Mouse (Mus musculus) limb, embryonic 15.5 days (tissue): ENCODE measurements around the gene Masp2. TPM values are rescaled to one million over a fixed set of nuclear protein-coding genes. Genes with fewer than 3 reads are reported as not detected.

Experiments used
- ATAC-seq: fragments of 200-750 bp; cut with Nextera tagmentation; 2 replicates; pipeline ENCODE4 v1.8.0; 2017; ENCODE audit warnings: low read depth, moderate TSS enrichment; ENCODE audit not compliant: insufficient number of reproducible peaks, low FRiP score, low TSS enrichment
- H3K27ac ChIP-seq: fragments of 300-500 bp; sonication (generic); 2 replicates; pipeline ENCODE4 v1.5.1; 2015; ENCODE audit warnings: moderate library complexity, mild to moderate bottlenecking, inconsistent platforms
- H3K27me3 ChIP-seq: fragments of 300-500 bp; sonication (generic); 2 replicates; pipeline ENCODE4 v1.6.1; 2015; ENCODE audit warnings: inconsistent platforms
- H3K36me3 ChIP-seq: fragments of 300-500 bp; sonication (generic); 2 replicates; pipeline ENCODE4 v1.6.1; 2015; ENCODE audit warnings: inconsistent platforms
- H3K4me1 ChIP-seq: fragments of 300-500 bp; sonication (generic); 2 replicates; pipeline ENCODE4 v1.6.1; 2015; ENCODE audit warnings: inconsistent platforms
- H3K4me2 ChIP-seq: fragments of 300-500 bp; sonication (generic); 2 replicates; pipeline ENCODE4 v1.6.1; 2015; ENCODE audit warnings: mild to moderate bottlenecking, inconsistent platforms
- H3K4me3 ChIP-seq: fragments of 300-500 bp; sonication (generic); 2 replicates; pipeline ENCODE4 v1.5.1; 2015; ENCODE audit warnings: mild to moderate bottlenecking, inconsistent platforms
- H3K9ac ChIP-seq: fragments of 300-500 bp; sonication (generic); 2 replicates; pipeline ENCODE4 v1.6.1; 2015; ENCODE audit warnings: inconsistent platforms
- H3K9me3 ChIP-seq: fragments of 300-500 bp; sonication (generic); 2 replicates; pipeline ENCODE4 v1.6.1; 2016; ENCODE audit warnings: inconsistent platforms
- WGBS: fragments of 180-500 bp; shearing (Covaris S2); methylation state at CpG from one replicate; pipeline ENCODE4 v1.1.7; 2015; 5-methylcytosine and 5-hydroxymethylcytosine counted together
- polyA plus RNA-seq: library from polyadenylated mRNA; unstranded; fragments of >200 nt; fragmentation: Nextera tagmentation; extraction: Ambion mirVana; gene quantifications from 2 replicates; pipeline ENCODE4 v1.2.1, GENCODE M21; 2015

Masp2 gene
- polyA plus RNA-seq, 1 experiment from 2014 or later = 0.45 TPM

DNA sequence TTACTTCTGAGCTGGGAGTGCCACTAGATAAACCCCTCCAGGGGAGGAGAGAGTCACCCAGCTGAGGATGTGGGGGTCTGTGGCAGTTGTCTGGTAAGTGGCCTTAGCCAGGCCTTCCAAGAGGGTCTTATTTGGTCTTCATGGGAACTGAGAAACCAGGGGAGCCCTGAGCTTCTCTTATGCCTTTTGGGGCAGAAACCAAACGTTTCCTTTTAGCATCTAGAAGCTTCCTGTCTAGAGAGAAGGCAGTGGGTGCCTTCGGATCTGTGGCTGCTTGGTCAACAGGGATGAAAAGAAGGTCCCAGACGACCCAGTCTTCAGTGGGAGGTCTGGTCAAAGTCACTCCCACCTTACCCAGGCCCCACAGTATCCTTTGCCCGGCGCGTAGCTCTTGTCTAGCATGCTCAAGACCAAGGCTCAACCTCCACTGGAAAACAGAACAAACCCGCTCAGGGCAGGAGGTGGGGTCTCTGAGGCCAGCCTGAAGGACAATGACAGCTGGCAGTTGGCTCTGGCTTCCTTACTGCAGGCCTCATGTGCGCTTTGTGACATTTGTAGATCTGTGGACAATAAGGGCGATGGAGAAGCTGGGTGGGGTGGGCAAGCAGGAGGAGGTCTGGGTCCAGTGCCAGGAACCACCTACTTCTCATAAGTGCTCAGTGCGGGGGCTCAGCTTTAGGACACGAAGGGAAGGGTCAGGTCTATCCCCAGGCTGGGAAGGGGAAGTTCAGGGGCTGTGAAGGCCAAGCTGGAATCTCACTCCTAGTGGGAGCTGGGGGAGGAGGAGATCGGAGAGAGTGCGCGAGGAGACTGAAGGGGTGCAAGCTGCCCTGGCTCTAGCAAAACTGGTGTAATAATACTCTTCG is 41.2 kb downstream of the Masp2 start, which contains the start of gene Gm572:
TSS of gene Gm572 (plus strand) at position 27 of the 866 bp plus-strand sequence.
- Histone ChIP-seq H3K4me3 (peak within 1 kb of the TSS; percentile 12; the same call in 1 of the 2 replicates), H3K27me3 (no peaks in the 10 kb centered on the region), H3K4me1 (peaks cover 8% of the 10 kb centered on the region; the same call in 1 of the 2 replicates), H3K36me3 (no peaks in the 10 kb centered on the region), H3K27ac (no peak within 1 kb of the TSS), H3K4me2 (peak within 1 kb of the TSS; percentile 34), H3K9me3 (no peaks in the 10 kb centered on the region), H3K9ac (no peak within 1 kb of the TSS)
- WGBS = 59% methylated on average over 15 of the region's 15 CpGs
- peak; percentile 55 for ATAC-seq

DNA sequence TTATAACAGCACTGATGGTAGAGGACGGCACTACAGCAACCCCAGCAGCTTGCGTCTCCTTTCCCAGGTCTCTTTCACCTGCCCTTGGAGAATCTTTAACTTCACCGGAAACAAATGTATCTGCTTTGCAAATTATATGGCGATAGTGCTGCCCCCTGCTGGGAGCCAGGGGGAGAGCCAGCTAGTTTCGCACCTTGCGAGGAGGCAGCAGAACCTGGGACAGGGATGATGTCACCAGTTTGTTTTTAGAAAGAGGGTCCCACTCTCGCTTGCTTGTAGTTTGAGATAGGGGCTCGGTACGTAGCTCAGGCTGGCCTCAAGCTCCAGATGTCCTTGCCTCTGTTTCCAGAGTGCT is 41.8 kb downstream of the Masp2 start:
- Histone ChIP-seq H3K27ac (no peak overlapping the region), H3K36me3 (no peaks in the 10 kb centered on the region), H3K4me3 (peak overlapping the region; percentile 12; the same call in 1 of the 2 replicates), H3K4me2 (peak overlapping the region; percentile 34), H3K4me1 (peaks cover 8% of the 10 kb centered on the region; the same call in 1 of the 2 replicates), H3K27me3 (no peaks in the 10 kb centered on the region), H3K9me3 (no peaks in the 10 kb centered on the region), H3K9ac (no peak overlapping the region)
- no peak for ATAC-seq
- 6% methylated on average over 9 of the region's 9 CpGs for WGBS

DNA sequence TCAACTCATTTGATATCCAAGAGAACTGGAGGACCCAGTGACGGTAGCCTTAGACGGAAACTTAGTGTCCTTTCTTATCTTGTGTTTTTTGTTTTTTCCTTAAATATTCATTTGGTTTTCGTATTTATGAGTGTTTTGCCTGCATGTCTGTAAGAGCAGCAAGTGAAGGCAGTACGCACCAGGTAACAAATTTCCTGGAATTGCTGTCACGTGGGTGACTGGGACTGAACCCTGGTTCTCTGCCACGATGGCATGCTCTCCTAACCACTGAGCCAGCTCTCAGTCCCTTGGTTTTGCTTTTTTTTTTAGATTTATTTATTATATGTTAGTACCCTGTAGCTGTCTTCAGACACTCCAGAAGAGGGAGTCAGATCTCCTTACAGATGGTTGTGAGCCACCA is 42.6 kb downstream of the Masp2 start:
- Histone ChIP-seq H3K27me3 (no peaks in the 10 kb centered on the region), H3K9ac (no peak overlapping the region), H3K4me2 (no peak overlapping the region), H3K27ac (no peak overlapping the region), H3K36me3 (no peaks in the 10 kb centered on the region), H3K4me3 (no peak overlapping the region), H3K9me3 (no peaks in the 10 kb centered on the region), H3K4me1 (peaks cover 8% of the 10 kb centered on the region; the same call in 1 of the 2 replicates)
- WGBS = 87% methylated on average over 6 of the region's 6 CpGs
- ATAC-seq = no peak

DNA sequence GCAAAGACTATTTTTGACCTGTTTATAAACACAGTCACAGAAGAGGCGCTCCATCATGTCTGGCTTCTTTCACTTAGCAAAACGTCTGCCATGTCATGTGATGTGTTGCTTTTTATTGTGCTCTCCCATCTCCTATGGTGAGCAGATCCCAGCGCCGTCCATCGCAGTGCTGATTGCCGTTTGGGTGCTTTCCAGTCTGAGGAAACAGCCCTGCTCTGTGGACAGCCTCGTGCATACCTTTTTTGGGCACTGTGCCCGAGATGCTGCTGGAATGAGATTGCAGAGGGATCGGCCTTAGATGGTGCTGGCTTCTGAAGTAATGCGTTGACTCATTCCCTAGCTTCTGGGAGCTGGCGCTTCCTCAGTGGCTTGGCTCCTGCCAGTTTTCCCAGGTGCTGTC is 44.3 kb downstream of the Masp2 start:
- H3K4me2 ChIP-seq = no peak overlapping the region
- no peaks in the 10 kb centered on the region for H3K36me3 ChIP-seq
- H3K9me3 ChIP-seq = no peaks in the 10 kb centered on the region
- ATAC-seq = no peak
- H3K27ac ChIP-seq = no peak overlapping the region
- peaks cover 8% of the 10 kb centered on the region; the same call in 1 of the 2 replicates for H3K4me1 ChIP-seq
- whole genome bisulfite sequencing = 48% methylated on average over 11 of the region's 11 CpGs
- no peak overlapping the region for H3K4me3 ChIP-seq
- no peak overlapping the region for H3K9ac ChIP-seq
- H3K27me3 ChIP-seq = no peaks in the 10 kb centered on the region

DNA sequence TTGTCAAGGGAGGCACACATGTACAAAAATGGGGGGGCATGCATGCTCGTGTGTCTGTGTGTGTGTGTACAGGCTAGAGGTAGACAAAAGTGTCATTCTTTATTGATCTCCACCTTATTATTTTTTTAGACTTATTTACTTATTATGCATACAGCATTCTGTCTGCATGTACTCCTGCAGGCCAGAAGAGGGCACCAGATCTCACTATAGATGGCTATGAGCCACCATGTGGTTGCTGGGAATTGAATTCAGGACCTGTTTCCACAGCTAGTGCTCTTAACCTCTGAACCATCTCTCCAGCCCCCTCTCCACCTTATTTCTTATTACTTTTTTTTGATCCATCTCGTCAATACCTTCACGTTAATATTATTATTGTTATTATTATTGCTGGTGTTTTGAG is 47.0 kb downstream of the Masp2 start:
- Histone ChIP-seq H3K9me3 (no peaks in the 10 kb centered on the region), H3K27me3 (no peaks in the 10 kb centered on the region)
- WGBS = 67% methylated on average over 3 of the region's 3 CpGs

DNA sequence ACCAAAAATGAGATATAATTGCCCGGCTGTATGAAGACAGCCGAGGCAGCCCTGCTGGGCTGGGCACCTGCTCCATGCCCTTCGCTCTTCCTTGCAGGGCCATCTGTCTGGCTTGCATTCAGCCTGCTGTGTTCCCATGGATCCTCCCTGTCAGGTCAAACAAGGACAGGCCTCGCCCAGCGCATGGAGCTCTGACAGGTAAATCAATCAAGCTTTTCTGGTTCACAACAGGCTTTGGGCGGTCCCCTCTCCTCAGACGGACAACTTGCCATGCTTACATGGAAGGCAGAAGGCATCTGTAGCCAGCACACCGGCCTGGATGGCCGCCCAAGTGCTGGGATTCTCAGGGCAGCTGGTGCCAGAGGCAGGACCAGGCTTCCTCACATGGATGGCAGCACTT is 48.7 kb downstream of the Masp2 start:
- Histone ChIP-seq H3K27me3 (no peaks in the 10 kb centered on the region), H3K36me3 (no peaks in the 10 kb centered on the region), H3K4me2 (no peak overlapping the region), H3K27ac (no peak overlapping the region), H3K9me3 (no peaks in the 10 kb centered on the region), H3K4me3 (no peak overlapping the region), H3K9ac (no peak overlapping the region), H3K4me1 (no peaks in the 10 kb centered on the region)
- 68% methylated on average over 9 of the region's 9 CpGs for WGBS
- ATAC-seq = no peak

More for the DNA sequence above, 47.0 kb downstream of the Masp2 start:
- Histone ChIP-seq H3K4me3 (no peak overlapping the region), H3K27ac (no peak overlapping the region), H3K4me1 (peaks cover under 1% of the 10 kb centered on the region; the same call in 1 of the 2 replicates), H3K4me2 (no peak overlapping the region), H3K36me3 (no peaks in the 10 kb centered on the region), H3K9ac (no peak overlapping the region)
- no peak for ATAC-seq

DNA sequence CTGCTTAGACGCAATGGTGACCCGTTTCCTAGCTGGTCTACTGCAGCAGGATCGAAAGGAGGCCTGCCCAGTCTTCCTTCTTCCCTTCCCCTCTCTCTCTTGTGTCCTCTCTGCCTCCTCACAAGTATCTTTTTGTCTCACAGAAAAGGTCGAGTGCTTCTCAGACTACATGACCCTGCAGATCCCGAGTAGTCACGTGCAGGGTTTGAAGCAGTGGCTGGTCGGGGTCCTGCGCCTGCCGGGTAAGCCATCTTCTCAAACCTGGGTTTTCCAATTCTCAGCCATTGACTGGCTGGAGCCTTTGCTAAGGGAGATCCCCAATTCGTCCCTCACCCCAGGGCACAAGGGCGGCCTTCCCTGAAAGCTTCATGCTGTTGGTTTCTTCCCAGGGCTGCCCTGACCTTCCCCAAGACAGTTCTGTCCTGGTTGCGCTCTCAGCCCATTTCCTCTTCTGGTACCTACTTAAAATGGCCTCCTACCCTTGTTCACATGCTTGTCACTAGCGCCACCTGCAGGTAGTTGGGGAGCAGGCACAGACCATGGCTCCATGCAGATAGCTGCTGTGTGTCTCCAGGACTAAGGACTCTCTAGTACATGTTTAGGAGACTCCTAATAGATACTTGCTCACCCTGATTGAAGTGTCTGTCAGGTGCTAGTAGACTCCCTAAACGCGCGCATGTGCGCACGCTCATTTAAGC is 52.5 kb downstream of the Masp2 start:
- H3K27me3 ChIP-seq = no peaks in the 10 kb centered on the region
- 87% methylated on average over 18 of the region's 18 CpGs for WGBS
- H3K4me1 ChIP-seq = no peaks in the 10 kb centered on the region
- no peak overlapping the region for H3K9ac ChIP-seq
- no peak overlapping the region for H3K27ac ChIP-seq
- H3K4me2 ChIP-seq = no peak overlapping the region
- no peaks in the 10 kb centered on the region for H3K9me3 ChIP-seq
- H3K4me3 ChIP-seq = no peak overlapping the region
- ATAC-seq = no peak
- H3K36me3 ChIP-seq = no peaks in the 10 kb centered on the region

DNA sequence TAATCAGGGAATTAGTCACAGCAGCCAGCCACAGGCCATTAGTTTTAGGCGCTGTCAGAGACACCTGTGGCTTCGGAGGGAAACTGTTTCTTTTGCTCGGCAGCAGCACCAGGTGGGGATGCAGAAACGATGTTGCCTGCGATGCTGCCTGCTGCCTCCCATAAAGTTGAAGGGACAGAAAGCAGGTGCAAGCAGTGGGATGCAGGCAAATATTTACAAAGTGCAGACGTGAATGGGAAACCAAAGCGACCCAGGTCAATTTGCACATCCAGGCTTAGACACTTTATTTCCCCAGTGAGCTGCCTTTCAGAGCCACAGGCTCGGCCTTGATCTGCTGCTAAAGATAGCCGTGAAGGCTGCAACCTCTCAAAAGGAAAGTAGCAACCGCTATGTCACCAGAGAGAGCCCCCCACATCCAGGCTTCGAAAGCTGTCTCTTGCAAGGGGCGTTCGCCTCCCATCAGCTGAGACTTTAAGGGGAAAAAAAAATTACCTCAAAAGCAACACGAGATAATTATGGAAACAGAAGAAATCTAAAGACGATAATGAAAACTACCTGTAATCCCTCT is 54.4 kb downstream of the Masp2 start:
- Histone ChIP-seq H3K4me1 (peaks cover under 1% of the 10 kb centered on the region; the same call in 1 of the 2 replicates), H3K9ac (no peak overlapping the region), H3K4me2 (no peak overlapping the region), H3K27me3 (0 out of 2 replicates have a peak, but pooled peaks cover 3% of the 10 kb centered on the region), H3K36me3 (no peaks in the 10 kb centered on the region), H3K4me3 (no peak overlapping the region), H3K27ac (no peak overlapping the region), H3K9me3 (no peaks in the 10 kb centered on the region)
- WGBS = 34% methylated on average over 15 of the region's 15 CpGs
- no peak for ATAC-seq

DNA sequence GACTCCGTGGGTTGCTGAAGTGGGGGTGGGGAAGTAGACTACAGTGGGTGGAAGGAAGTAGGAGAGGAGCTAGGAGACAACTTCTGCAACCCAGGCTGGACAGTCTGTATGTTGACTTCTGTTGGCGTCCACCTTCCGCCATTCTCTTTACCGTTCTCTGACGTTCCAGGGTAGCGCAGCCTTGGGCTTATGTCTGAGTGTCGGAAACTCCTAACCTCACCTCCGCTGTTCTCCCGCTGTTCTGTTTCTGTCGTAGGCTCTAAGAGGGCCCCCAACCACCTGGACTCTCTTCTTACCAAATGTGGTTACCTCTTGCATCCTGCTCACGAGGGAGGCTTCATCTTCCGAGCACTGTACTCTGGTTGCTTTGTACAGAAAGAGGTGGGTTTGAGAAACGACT is 55.4 kb downstream of the Masp2 start:
- Histone ChIP-seq H3K4me3 (no peak overlapping the region), H3K4me1 (peaks cover 10% of the 10 kb centered on the region), H3K27me3 (peaks cover 8% of the 10 kb centered on the region), H3K9me3 (no peaks in the 10 kb centered on the region), H3K27ac (no peak overlapping the region), H3K4me2 (no peak overlapping the region), H3K36me3 (no peaks in the 10 kb centered on the region), H3K9ac (no peak overlapping the region)
- 78% methylated on average over 13 of the region's 13 CpGs for WGBS
- ATAC-seq = no peak

DNA sequence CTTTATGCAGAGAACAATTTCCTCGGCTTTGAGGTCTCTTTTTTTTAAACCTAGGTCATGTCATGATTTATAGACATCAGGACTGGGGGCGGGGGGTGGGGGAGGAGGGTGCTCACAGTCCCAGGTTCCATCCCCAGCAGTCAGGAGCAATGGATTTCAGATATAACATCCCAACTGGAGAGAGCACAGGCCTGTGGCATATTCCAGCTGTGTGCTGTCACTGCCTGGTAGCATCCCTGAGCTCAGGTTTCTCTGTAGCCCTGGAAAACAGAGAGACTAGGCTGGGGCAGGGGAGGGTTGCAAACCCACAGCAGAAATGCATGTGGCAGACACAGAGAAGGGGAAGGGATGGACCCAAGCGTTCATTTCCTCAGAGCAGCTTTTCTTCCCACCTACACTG is 57.8 kb downstream of the Masp2 start:
- H3K4me2 ChIP-seq = no peak overlapping the region
- WGBS = 33% methylated on average over 3 of the region's 3 CpGs
- peaks cover 10% of the 10 kb centered on the region for H3K4me1 ChIP-seq
- H3K9me3 ChIP-seq = no peaks in the 10 kb centered on the region
- H3K27me3 ChIP-seq = peaks cover 17% of the 10 kb centered on the region
- ATAC-seq = no peak
- H3K27ac ChIP-seq = no peak overlapping the region
- no peaks in the 10 kb centered on the region for H3K36me3 ChIP-seq
- no peak overlapping the region for H3K4me3 ChIP-seq
- no peak overlapping the region for H3K9ac ChIP-seq

DNA sequence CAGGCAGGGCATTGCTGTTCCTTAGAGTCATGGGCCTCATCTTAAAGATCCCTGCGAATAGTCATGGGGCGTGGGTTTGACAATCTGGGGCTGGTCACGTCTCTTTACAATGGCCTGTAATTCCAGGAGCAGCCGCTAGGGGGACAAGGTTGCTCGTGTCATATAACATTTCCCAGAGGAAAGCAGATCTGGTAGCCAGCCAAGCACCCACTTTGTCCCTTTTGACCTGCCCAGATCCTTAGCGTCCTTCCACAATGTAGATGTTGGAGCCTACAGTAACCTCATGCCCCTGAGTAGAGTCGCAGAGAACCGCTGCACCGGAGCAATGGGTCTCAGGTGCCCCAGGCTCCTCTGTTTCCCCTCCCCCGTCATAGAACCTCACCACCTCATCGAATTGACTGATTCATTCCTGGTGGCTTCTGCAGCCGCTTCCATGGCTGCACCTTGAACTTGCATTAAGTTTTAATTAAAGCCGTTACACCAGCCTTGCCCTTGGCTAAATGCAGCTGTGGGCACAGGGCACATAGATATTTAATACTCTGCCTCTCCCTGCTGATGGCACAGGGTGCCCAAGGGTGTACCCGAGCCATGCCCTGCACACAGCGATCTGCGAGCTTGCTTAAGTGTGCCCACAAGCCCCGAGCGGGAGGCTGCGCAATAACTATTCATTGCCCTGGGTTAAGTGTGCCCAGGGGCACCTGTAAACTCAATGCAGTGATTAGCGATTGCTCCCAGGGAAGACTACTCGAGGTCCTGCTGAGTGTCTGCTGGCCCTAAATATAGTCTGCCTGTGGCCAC is 60.0 kb downstream of the Masp2 start:
- H3K4me3 ChIP-seq = no peak overlapping the region

More for the DNA sequence above, 60.0 kb downstream of the Masp2 start:
- H3K9me3 ChIP-seq = no peaks in the 10 kb centered on the region
- 21% methylated on average over 21 of the region's 21 CpGs for WGBS
- H3K4me1 ChIP-seq = peaks cover 10% of the 10 kb centered on the region
- H3K9ac ChIP-seq = no peak overlapping the region
- ATAC-seq = no peak
- H3K27ac ChIP-seq = no peak overlapping the region
- peak overlapping the region; percentile 34 for H3K4me2 ChIP-seq
- no peaks in the 10 kb centered on the region for H3K36me3 ChIP-seq
- H3K27me3 ChIP-seq = peaks cover 17% of the 10 kb centered on the region
